Mouse (Mus musculus) CH12.LX (cell line): Measurements from ENCODE around the gene Vmn2r28. TPM values are rescaled to one million over a fixed set of nuclear protein-coding genes. Genes with fewer than 3 reads are reported as not detected.

Experiments used
- DNase-seq: peaks from one replicate; pipeline ENCODE4 v3.0.0-alpha.2; 2013; ENCODE audit errors: extremely low read depth
- H3K27ac ChIP-seq: 2 replicates; pipeline ENCODE4 v1.5.1; 2012; ENCODE audit warnings: low read depth, mild to moderate bottlenecking, control low read depth, moderate library complexity; ENCODE audit not compliant: insufficient read depth
- H3K27me3 ChIP-seq: replicated peaks from 2 replicates; pipeline ENCODE3; 2012; ENCODE audit warnings: inconsistent platforms
- H3K36me3 ChIP-seq, 2 experiments: replicated peaks in 1 of 2; 2 replicates each; pipeline versions ENCODE3 to v1.6.1; 2012; ENCODE audit warnings: inconsistent platforms in 1 of 2, low read length in 1 of 2, mild to moderate bottlenecking in 1 of 2, mixed read lengths in 1 of 2, moderate library complexity in 1 of 2; ENCODE audit not compliant: control insufficient read depth in 1 of 2, insufficient read depth in 1 of 2
- H3K4me1 ChIP-seq, 2 experiments: 2 replicates each; pipeline ENCODE4 v1.6.1; 2012; ENCODE audit warnings: inconsistent platforms in 1 of 2, moderate library complexity in 1 of 2; ENCODE audit not compliant: insufficient read depth in 2 of 2, control insufficient read depth in 1 of 2
- H3K4me2 ChIP-seq: 2 replicates; pipeline ENCODE4 v1.6.1; 2012; ENCODE audit warnings: low read depth, mild to moderate bottlenecking, control low read depth; ENCODE audit not compliant: poor library complexity, insufficient read depth, severe bottlenecking
- H3K4me3 ChIP-seq, 3 experiments: fragments of 150-350 bp in 1 of 3; sonication (generic) in 1 of 3; replicated peaks in 1 of 3; 2 replicates each; pipeline versions ENCODE3 to v1.5.1; 2011 to 2012; ENCODE audit warnings: low read depth in 2 of 3, low read length in 2 of 3, mild to moderate bottlenecking in 2 of 3, moderate library complexity in 2 of 3, control low read depth in 1 of 3, improper control_type of control experiment in 1 of 3, inconsistent platforms in 1 of 3, mixed read lengths in 1 of 3; ENCODE audit not compliant: poor library complexity in 1 of 3
- H3K79me2 ChIP-seq: replicated peaks from 2 replicates; pipeline ENCODE4 v1.6.1; 2012; ENCODE audit warnings: mild to moderate bottlenecking, moderate library complexity; ENCODE audit not compliant: control insufficient read depth, poor library complexity, insufficient read depth, severe bottlenecking; ENCODE audit errors: extremely low read depth
- H3K9ac ChIP-seq: 2 replicates; pipeline ENCODE4 v1.6.1; 2012; ENCODE audit warnings: low read depth, mild to moderate bottlenecking, control low read depth, moderate library complexity; ENCODE audit not compliant: insufficient read depth
- H3K9me3 ChIP-seq: replicated peaks from 2 replicates; pipeline ENCODE3; 2012; ENCODE audit warnings: low read length, inconsistent platforms, mixed read lengths
- CTCF ChIP-seq, 2 experiments: IDR thresholded peaks in 1 of 2; conservative IDR thresholded peaks in 1 of 2; 2 replicates each; pipeline ENCODE4 v1.5.1; 2011 to 2012; ENCODE audit warnings: low read depth in 2 of 2, low read length in 2 of 2, improper control_type of control experiment in 1 of 2, inconsistent platforms in 1 of 2, mild to moderate bottlenecking in 1 of 2, moderate library complexity in 1 of 2
- EP300 ChIP-seq: IDR thresholded peaks from 2 replicates; pipeline ENCODE4 v1.6.1; 2011; ENCODE audit warnings: low read length, improper control_type of control experiment
- MYC ChIP-seq: IDR thresholded peaks from 2 replicates; pipeline ENCODE4 v1.6.1; 2011; ENCODE audit warnings: low read depth, mild to moderate bottlenecking, improper control_type of control experiment, low read length
- NRF1 ChIP-seq: IDR thresholded peaks from 2 replicates; pipeline ENCODE4 v1.6.1; 2014; ENCODE audit warnings: low read depth, mild to moderate bottlenecking, inconsistent platforms, low read length, improper control_type of control experiment, moderate library complexity
- SMC3 ChIP-seq: IDR thresholded peaks from 2 replicates; pipeline ENCODE4 v1.6.1; 2011; ENCODE audit warnings: low read depth, low read length, improper control_type of control experiment
- dilution Hi-C: fragments of 300-500 bp; cut with MboI; formaldehyde crosslinking; loops from 2 replicates; pipeline ENCODE4 v1.14.3; 2020; ENCODE audit warnings: low sequenced_read_pairs; ENCODE audit not compliant: extremely low pct_unique_long_range_greater_than_20kb, extremely low pct_ligation_motif_present
- in situ Hi-C: fragments of 300-500 bp; cut with MboI; formaldehyde crosslinking; loops from 3 replicates; pipeline ENCODE4 v1.14.3; 2019; ENCODE audit warnings: low sequenced_read_pairs, low pct_ligation_motif_present, low pct_unique_long_range_greater_than_20kb, mixed read lengths
- polyA plus RNA-seq: library from polyadenylated mRNA; unstranded; fragments of >175 nt; gene quantifications from 2 replicates; pipeline ENCODE4 v1.2.1, GENCODE M21; 2012; ENCODE audit warnings: low read depth; ENCODE audit not compliant: insufficient read length
- total RNA-seq, 2 experiments: library from RNA; depleted of rRNA; stranded (reverse); fragments of 300-350 nt in 1 of 2; fragments of >200 nt in 1 of 2; gene quantifications; 2 replicates each; pipeline ENCODE4 v1.2.3; 2012 to 2014

Vmn2r28 gene
- total and polyA plus RNA-seq, 3 experiments = not detected

- Histone ChIP-seq H3K4me1 (no peaks in the 10 kb centered on the region), H3K27me3 (no peaks in the 10 kb centered on the region), H3K27ac (no peak overlapping the region), H3K79me2 (no peaks in the 10 kb centered on the region), H3K4me3 (no peak overlapping the region), H3K36me3 (no peaks in the 10 kb centered on the region), H3K9ac (no peak overlapping the region), H3K4me2 (no peak overlapping the region), H3K9me3 (no peaks in the 10 kb centered on the region)
- DNase-seq = no peak
- in situ Hi-C loops = no loop called here
- dilution Hi-C loops = no loop called here
- TF ChIP-seq CTCF (conservative IDR thresholded peaks at IDR 0.05 in 1 of 2, IDR thresholded peaks at IDR 0.05 in 1 of 2; ENCODE audit: low read depth in 2 of 2, low read length in 2 of 2) (no peak), SMC3 (no peak), MYC (no peak), EP300 (no peak), NRF1 (no peak)
Observed at GRCm38 (mm10) chr7:5448627-5449026, 45.1 kb downstream of the Vmn2r28 start.

Other genes starting within 250 kb of the Vmn2r28 start
- not detected in 2 replicates for gene Gm5065, start 143.4 kb downstream of the Vmn2r28 start, total RNA-seq (2012; rRNA removed)
- gene Gm5065, start 143.4 kb downstream of the Vmn2r28 start, total RNA-seq (2014; rRNA removed) = not detected in 2 replicates
- not detected in 2 replicates for gene Gm5065, start 143.4 kb downstream of the Vmn2r28 start, polyA plus RNA-seq
- not detected in 2 replicates for gene Nlrp2, start 142.9 kb downstream of the Vmn2r28 start, total RNA-seq (2012; rRNA removed)
- gene Nlrp2, start 142.9 kb downstream of the Vmn2r28 start, total RNA-seq (2014; rRNA removed) = not detected in 2 replicates
- not detected in 2 replicates for gene Nlrp2, start 142.9 kb downstream of the Vmn2r28 start, polyA plus RNA-seq
- not detected in 2 replicates for gene Vmn1r58, start 80.6 kb downstream of the Vmn2r28 start, total RNA-seq (2012; rRNA removed)
- not detected in 2 replicates for gene Vmn1r58, start 80.6 kb downstream of the Vmn2r28 start, total RNA-seq (2014; rRNA removed)
- not detected in 2 replicates for gene Vmn1r58, start 80.6 kb downstream of the Vmn2r28 start, polyA plus RNA-seq
- gene Vmn1r59, start 37.2 kb downstream of the Vmn2r28 start, total RNA-seq (2012; rRNA removed) = not detected in 2 replicates
- not detected in 2 replicates for gene Vmn1r59, start 37.2 kb downstream of the Vmn2r28 start, total RNA-seq (2014; rRNA removed)
- not detected in 2 replicates for gene Vmn1r59, start 37.2 kb downstream of the Vmn2r28 start, polyA plus RNA-seq
- gene Vmn1r60, start 53.4 kb upstream of the Vmn2r28 start, total RNA-seq (2012; rRNA removed) = not detected in 2 replicates
- not detected in 2 replicates for gene Vmn1r60, start 53.4 kb upstream of the Vmn2r28 start, total RNA-seq (2014; rRNA removed)
- gene Vmn1r60, start 53.4 kb upstream of the Vmn2r28 start, polyA plus RNA-seq = not detected in 2 replicates
- gene Vmn1r61, start 119.3 kb upstream of the Vmn2r28 start, total RNA-seq (2012; rRNA removed) = not detected in 2 replicates
- not detected in 2 replicates for gene Vmn1r61, start 119.3 kb upstream of the Vmn2r28 start, total RNA-seq (2014; rRNA removed)
- gene Vmn1r61, start 119.3 kb upstream of the Vmn2r28 start, polyA plus RNA-seq = not detected in 2 replicates
- gene Vmn1r62, start 179.7 kb upstream of the Vmn2r28 start, total RNA-seq (2012; rRNA removed) = not detected in 2 replicates
- gene Vmn1r62, start 179.7 kb upstream of the Vmn2r28 start, total RNA-seq (2014; rRNA removed) = not detected in 2 replicates
- not detected in 2 replicates for gene Vmn1r62, start 179.7 kb upstream of the Vmn2r28 start, polyA plus RNA-seq